11 mouse cellular contexts compared by ENCODE assay signal in the genomic region with DNA sequence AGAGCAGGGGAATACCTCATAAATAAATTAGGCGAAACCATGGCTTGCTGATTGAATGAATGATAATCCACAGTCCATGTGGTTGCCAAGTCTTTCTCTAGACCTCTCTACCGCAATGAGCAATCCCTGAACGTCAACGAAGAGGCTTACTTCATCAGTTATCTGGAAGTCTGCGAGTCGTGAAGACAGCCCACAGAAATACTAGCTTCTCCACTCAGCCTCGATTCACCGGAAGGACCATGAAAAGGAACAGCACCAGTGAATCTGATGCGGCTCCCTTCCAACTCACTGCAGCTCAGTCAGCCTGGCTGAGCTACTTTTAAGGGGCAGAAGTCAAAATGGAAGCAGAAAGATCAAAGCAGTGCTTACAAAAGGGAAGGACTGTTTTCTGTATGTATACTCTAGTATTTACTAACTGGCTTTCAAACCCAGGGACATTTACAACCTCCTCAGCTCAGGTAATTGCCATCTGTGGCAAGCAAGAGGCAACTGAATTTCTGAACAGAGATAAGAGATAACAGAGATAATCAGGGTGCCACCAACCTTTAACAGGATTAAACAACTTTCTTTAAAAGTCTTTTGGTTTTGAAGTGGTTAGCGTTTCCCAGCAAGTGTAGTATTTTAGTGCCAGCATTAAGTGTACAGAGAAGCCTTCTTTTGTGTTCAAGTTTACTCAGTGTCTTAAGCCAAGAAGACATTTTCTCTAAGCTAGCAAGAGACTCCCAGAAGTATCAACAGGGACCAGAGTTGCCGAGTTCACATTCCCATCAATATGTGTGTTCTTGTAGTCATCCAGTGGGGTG. TPM values are rescaled to one million over a fixed set of nuclear protein-coding genes. Genes with fewer than 3 reads are reported as not detected.
A peak's percentile ranks its signal among the peaks of the same experiment; 100 is the strongest.
DNase-seq lines count a peak whose midpoint lies in the region; ATAC-seq and TF ChIP-seq lines count a peak whose summit lies in the region.
"Had no signal": no experiment of that assay in that cellular context is flagged by ENCODE, and none has a peak within 500 bp of the region (broad histone marks: within the 10 kb centered on the region; RNA-seq: fewer than 3 reads in every experiment).

No protein-coding gene starts in this region.

- ATAC-seq in forebrain, embryonic 14.5 days, result no peak
- ATAC-seq in forebrain, embryonic 12.5 days (ENCODE audit: low FRiP score), result no peak
- no peak for ATAC-seq in midbrain, embryonic 13.5 days
- no peak for ATAC-seq in intestine, embryonic 15.5 days

- no peak for TF ChIP-seq POLR2A in small intestine, adult 2 months (IDR thresholded peaks at IDR 0.05; ENCODE audit: low read depth, low read length)

- H3K4me3 ChIP-seq in forebrain, embryonic 14.5 days (ENCODE audit: low read depth, low read length), result no peak overlapping the region
- H3K4me3 ChIP-seq in forebrain, embryonic 12.5 days (replicated peaks), result no peak overlapping the region
- peak overlapping the region; percentile 7; the same call in 1 of the 2 replicates for H3K4me3 ChIP-seq in midbrain, embryonic 10.5 days
- no peak overlapping the region for H3K4me3 ChIP-seq in midbrain, embryonic 13.5 days (replicated peaks)
- peak overlapping the region; percentile 86 for H3K4me3 ChIP-seq in intestine, embryonic 15.5 days (replicated peaks)
- peak overlapping the region; percentile 52 for H3K4me3 ChIP-seq in small intestine, adult 2 months (ENCODE audit: low read depth, low read length)

- H3K4me1 ChIP-seq in forebrain, embryonic 14.5 days (ENCODE audit: control insufficient read depth, insufficient read depth, low read length), result peaks cover 12% of the 10 kb centered on the region; the same call in 1 of the 2 replicates
- peaks cover 35% of the 10 kb centered on the region for H3K4me1 ChIP-seq in forebrain, embryonic 12.5 days
- peaks cover 42% of the 10 kb centered on the region for H3K4me1 ChIP-seq in midbrain, embryonic 10.5 days
- peaks cover 32% of the 10 kb centered on the region for H3K4me1 ChIP-seq in midbrain, embryonic 13.5 days (replicated peaks)
- peaks cover 25% of the 10 kb centered on the region for H3K4me1 ChIP-seq in intestine, embryonic 15.5 days (replicated peaks)
- peaks cover 15% of the 10 kb centered on the region; the same call in 1 of the 2 replicates for H3K4me1 ChIP-seq in small intestine, adult 2 months (ENCODE audit: control insufficient read depth, insufficient read depth, insufficient read length, low read length)

- H3K27me3 ChIP-seq in forebrain, embryonic 14.5 days (replicated peaks; ENCODE audit: control insufficient read depth, insufficient read depth, low read length), result no peaks in the 10 kb centered on the region
- H3K27me3 ChIP-seq in forebrain, embryonic 12.5 days, result peaks cover 10% of the 10 kb centered on the region
- peaks cover 8% of the 10 kb centered on the region for H3K27me3 ChIP-seq in midbrain, embryonic 10.5 days (ENCODE audit: low read depth, poor library complexity, severe bottlenecking)
- H3K27me3 ChIP-seq in midbrain, embryonic 13.5 days, result peaks cover 7% of the 10 kb centered on the region
- no peaks in the 10 kb centered on the region for H3K27me3 ChIP-seq in intestine, embryonic 15.5 days (replicated peaks)
- H3K27me3 ChIP-seq in small intestine, adult 2 months (ENCODE audit: control insufficient read depth, insufficient read depth, low read length), result no peaks in the 10 kb centered on the region

- no peak overlapping the region for H3K27ac ChIP-seq in forebrain, embryonic 14.5 days (ENCODE audit: low read depth, low read length)
- no peak overlapping the region for H3K27ac ChIP-seq in forebrain, embryonic 12.5 days
- H3K27ac ChIP-seq in midbrain, embryonic 10.5 days (replicated peaks), result no peak overlapping the region
- no peak overlapping the region for H3K27ac ChIP-seq in midbrain, embryonic 13.5 days
- H3K27ac ChIP-seq in intestine, embryonic 15.5 days, result 0 out of 2 replicates have a peak overlapping the region, but pooled peaks have one; percentile 20
- H3K27ac ChIP-seq in small intestine, adult 2 months (ENCODE audit: insufficient read depth, low read depth, low read length), result peak overlapping the region; percentile 85

- no peak overlapping the region for H3K9ac ChIP-seq in forebrain, embryonic 14.5 days (ENCODE audit: low read length)
- H3K9ac ChIP-seq in forebrain, embryonic 12.5 days, result no peak overlapping the region
- no peak overlapping the region for H3K9ac ChIP-seq in midbrain, embryonic 13.5 days (replicated peaks)
- H3K9ac ChIP-seq in intestine, embryonic 15.5 days, result no peak overlapping the region

- H3K9me3 ChIP-seq in forebrain, embryonic 14.5 days (replicated peaks; ENCODE audit: control insufficient read depth, low read length), result no peaks in the 10 kb centered on the region
- no peaks in the 10 kb centered on the region for H3K9me3 ChIP-seq in forebrain, embryonic 12.5 days
- H3K9me3 ChIP-seq in midbrain, embryonic 10.5 days (replicated peaks), result peaks cover 12% of the 10 kb centered on the region
- H3K9me3 ChIP-seq in midbrain, embryonic 13.5 days, result 0 out of 2 replicates have a peak, but pooled peaks cover 8% of the 10 kb centered on the region
- H3K9me3 ChIP-seq in intestine, embryonic 15.5 days, result no peaks in the 10 kb centered on the region

- no peak for TF ChIP-seq CTCF in small intestine, adult 2 months (IDR thresholded peaks at IDR 0.05; ENCODE audit: extremely low read depth, insufficient read length, insufficient replicate concordance, low read depth, low read length)

- WGBS in forebrain, embryonic 14.5 days, result 81% methylated on average over 11 of the region's 11 CpGs
- WGBS in forebrain, embryonic 12.5 days, result 87% methylated on average over 11 of the region's 11 CpGs
- WGBS in midbrain, embryonic 10.5 days, result 78% methylated on average over 11 of the region's 11 CpGs
- 76% methylated on average over 11 of the region's 11 CpGs for WGBS in midbrain, embryonic 13.5 days
- WGBS in intestine, embryonic 15.5 days, result 21% methylated on average over 11 of the region's 11 CpGs
- WGBS in small intestine, adult 2 months, result 11% methylated on average over 11 of the region's 11 CpGs

- DNase-seq in forebrain, embryonic 14.5 days (ENCODE audit: low spot score), result no peak
- no peak for DNase-seq in midbrain, embryonic 10.5 days (ENCODE audit: low spot score)
- DNase-seq in right cerebral cortex, postnatal 4 days, result no peak
- DNase-seq in frontal cortex, postnatal 14 days (ENCODE audit: low spot score in 2 of 2), result no peak
- DNase-seq: cerebellum, adult 11 months; kidney, adult 9 months; right cerebral cortex, adult 18-20 months had no signal

- peak overlapping the region; percentile 74 for H3K4me2 ChIP-seq in forebrain, embryonic 14.5 days (ENCODE audit: low read length)
- no peak overlapping the region for H3K4me2 ChIP-seq in forebrain, embryonic 12.5 days
- no peak overlapping the region for H3K4me2 ChIP-seq in midbrain, embryonic 13.5 days (replicated peaks)
- peak overlapping the region; percentile 85 for H3K4me2 ChIP-seq in intestine, embryonic 15.5 days (replicated peaks)

- no peaks in the 10 kb centered on the region for H3K36me3 ChIP-seq in forebrain, embryonic 14.5 days (ENCODE audit: control insufficient read depth, insufficient read depth, low read length)
- no peaks in the 10 kb centered on the region for H3K36me3 ChIP-seq in forebrain, embryonic 12.5 days (replicated peaks)
- H3K36me3 ChIP-seq in midbrain, embryonic 10.5 days, result peaks cover 14% of the 10 kb centered on the region
- no peaks in the 10 kb centered on the region for H3K36me3 ChIP-seq in midbrain, embryonic 13.5 days
- no peaks in the 10 kb centered on the region for H3K36me3 ChIP-seq in intestine, embryonic 15.5 days
- 0 out of 2 replicates have a peak, but pooled peaks cover 1% of the 10 kb centered on the region for H3K36me3 ChIP-seq in small intestine, adult 2 months (ENCODE audit: control insufficient read depth, insufficient read depth, low read length)

RNA-seq across cellular contexts. Expression of a gene that starts 2.2 kb away (rescaled TPM):
- 7.2 TPM in 2 replicates for polyA plus RNA-seq in forebrain, embryonic 14.5 days (2014; fragmentation: Nextera tagmentation; extraction: Ambion mirVana)
- 9.0 and 9.7 TPM in 2 replicates for polyA plus RNA-seq in forebrain, embryonic 12.5 days (2016; fragmentation: Nextera tagmentation; extraction: Ambion mirVana)
- polyA plus RNA-seq in midbrain, embryonic 10.5 days (2016; fragmentation: Nextera tagmentation; extraction: Ambion mirVana), result 9.0 and 10.6 TPM in 2 replicates
- polyA plus RNA-seq in midbrain, embryonic 13.5 days (2015; fragmentation: Nextera tagmentation; extraction: Ambion mirVana), result 6.8 and 7.2 TPM in 2 replicates
- 19.7 and 20.6 TPM in 2 replicates for polyA plus RNA-seq in intestine, embryonic 15.5 days (2015; fragmentation: Nextera tagmentation; extraction: Ambion mirVana)
- polyA plus RNA-seq in small intestine, adult 2 months (2012; rRNA removed), result 34.9 and 94.2 TPM in 2 replicates

Comparison
In these comparisons a context has a peak if more than half of its experiments do, and no peak if none do; other contexts are left out.
1. H3K4me2 ChIP-seq: peak in forebrain, embryonic 14.5 days (single experiment) and intestine, embryonic 15.5 days (single experiment); none in forebrain, embryonic 12.5 days (single experiment) and midbrain, embryonic 13.5 days (single experiment).
2. H3K4me3 ChIP-seq: peak in midbrain, embryonic 10.5 days (single experiment), intestine, embryonic 15.5 days (single experiment) and small intestine, adult 2 months (single experiment); none in forebrain, embryonic 14.5 days (single experiment), forebrain, embryonic 12.5 days (single experiment) and midbrain, embryonic 13.5 days (single experiment).
3. H3K27ac ChIP-seq: peak in intestine, embryonic 15.5 days (single experiment) and small intestine, adult 2 months (single experiment); none in forebrain, embryonic 14.5 days (single experiment), forebrain, embryonic 12.5 days (single experiment), midbrain, embryonic 10.5 days (single experiment) and midbrain, embryonic 13.5 days (single experiment).